In genomic region chr12:17175124-17175523, GRCm38 (mm10) we compare ENCODE assay signal across 9 mouse cellular contexts. TPM values are rescaled to one million over a fixed set of nuclear protein-coding genes. Genes with fewer than 3 reads are reported as not detected.
A peak's percentile ranks its signal among the peaks of the same experiment; 100 is the strongest.
DNase-seq lines count a peak whose midpoint lies in the region; ATAC-seq and TF ChIP-seq lines count a peak whose summit lies in the region.
"Had no signal": no experiment of that assay in that cellular context is flagged by ENCODE, and none has a peak within 500 bp of the region (broad histone marks: within the 10 kb centered on the region; RNA-seq: fewer than 3 reads in every experiment).

No protein-coding gene starts in this region.

- TF ChIP-seq CTCF in gastrocnemius, adult 2 months (IDR thresholded peaks at IDR 0.05) = no peak

- WGBS in neural tube, embryonic 11.5 days = 73% methylated on average over 20 of the region's 20 CpGs
- 77% methylated on average over 20 of the region's 20 CpGs for whole genome bisulfite sequencing in midbrain, embryonic 11.5 days

- no peak overlapping the region for H3K27ac ChIP-seq in gastrocnemius, adult 2 months
- H3K27ac ChIP-seq in neural tube, embryonic 11.5 days (ENCODE audit: low read depth, low read length) = no peak overlapping the region
- H3K27ac ChIP-seq in midbrain, embryonic 11.5 days (ENCODE audit: low read depth, low read length) = no peak overlapping the region
- H3K27ac ChIP-seq: liver, embryonic 14.5 days had no signal

- peaks cover 16% of the 10 kb centered on the region for H3K27me3 ChIP-seq in neural tube, embryonic 11.5 days (ENCODE audit: control insufficient read depth, insufficient read depth, low read length)
- peaks cover 23% of the 10 kb centered on the region for H3K27me3 ChIP-seq in midbrain, embryonic 11.5 days (ENCODE audit: control insufficient read depth, insufficient read depth, low read length)

- peaks cover 5% of the 10 kb centered on the region; the same call in 1 of the 2 replicates for H3K4me1 ChIP-seq in neural tube, embryonic 11.5 days (ENCODE audit: control insufficient read depth, insufficient read depth, low read length)
- peaks cover 2% of the 10 kb centered on the region; the same call in 1 of the 2 replicates for H3K4me1 ChIP-seq in midbrain, embryonic 11.5 days (ENCODE audit: control insufficient read depth, insufficient read depth, low read length)

- H3K4me2 ChIP-seq in neural tube, embryonic 11.5 days (ENCODE audit: low read depth) = peak overlapping the region; percentile 95
- H3K4me2 ChIP-seq in midbrain, embryonic 11.5 days = peak overlapping the region; percentile 98; the same call in 1 of the 2 replicates

- no peak overlapping the region for H3K9ac ChIP-seq in neural tube, embryonic 11.5 days (ENCODE audit: low read length)
- no peak overlapping the region for H3K9ac ChIP-seq in midbrain, embryonic 11.5 days (ENCODE audit: low read length)
- H3K9ac ChIP-seq: liver, embryonic 14.5 days had no signal

- peak overlapping the region; percentile 72 for H3K4me3 ChIP-seq in gastrocnemius, adult 2 months
- H3K4me3 ChIP-seq in neural tube, embryonic 11.5 days (ENCODE audit: low read depth, low read length) = no peak overlapping the region; the same call in 1 of the 2 replicates
- peak overlapping the region; percentile 50; the same call in 1 of the 2 replicates for H3K4me3 ChIP-seq in midbrain, embryonic 11.5 days (ENCODE audit: low read depth, low read length)

- intact Hi-C loops in gastrocnemius, adult 2 months (cut with DNase I) = loop anchor here (5.0 kb wide), 1 partner anchor 47 kb away; no protein-coding TSS in a partner anchor

- ATAC-seq in neural tube, embryonic 11.5 days (ENCODE audit: insufficient read depth, low FRiP score, low TSS enrichment) = no peak
- ATAC-seq in midbrain, embryonic 11.5 days (ENCODE audit: low FRiP score) = no peak

- no peaks in the 10 kb centered on the region for H3K9me3 ChIP-seq in neural tube, embryonic 11.5 days (ENCODE audit: control insufficient read depth, low read length)
- no peaks in the 10 kb centered on the region for H3K9me3 ChIP-seq in midbrain, embryonic 11.5 days (ENCODE audit: control insufficient read depth, low read length)

- no peak for DNase-seq in gastrocnemius, adult 2 months
- no peak for DNase-seq in gastrocnemius, postnatal 10 days
- no peak for DNase-seq in neural tube, embryonic 11.5 days (ENCODE audit: low spot score)
- no peak for DNase-seq in neural tube, embryonic 10.5 days (ENCODE audit: extremely low spot score, low spot score)
- peak; percentile 84 for DNase-seq in midbrain, embryonic 11.5 days (ENCODE audit: low spot score, missing footprints)
- DNase-seq in MN1 (ENCODE audit: low spot score) = no peak
- no peak for DNase-seq in right cerebral cortex, postnatal 14 days
- no peak for DNase-seq in spleen, adult 12 weeks (ENCODE audit: low spot score)

- H3K36me3 ChIP-seq in neural tube, embryonic 11.5 days (ENCODE audit: control insufficient read depth, insufficient read depth, low read length) = no peaks in the 10 kb centered on the region
- H3K36me3 ChIP-seq in midbrain, embryonic 11.5 days (ENCODE audit: control insufficient read depth, insufficient read depth, low read length) = no peaks in the 10 kb centered on the region

RNA-seq across cellular contexts. Expression of gene Kcnf1, which starts 1.6 kb away (rescaled TPM):
- 10 to 100 TPM in 1 of 2 experiments, 1 to 10 TPM in 1; 4.2 to 15.5 TPM for total RNA-seq in gastrocnemius, adult 2 months (2021)
- total RNA-seq in gastrocnemius, postnatal 10 days (2021) = 1 to 10 TPM; 2.8 to 3.1 TPM
- 0.66 and 0.84 TPM in 2 replicates for polyA plus RNA-seq in neural tube, embryonic 11.5 days (2014; fragmentation: Nextera tagmentation; extraction: Ambion mirVana)
- polyA plus RNA-seq in midbrain, embryonic 11.5 days (2014; fragmentation: Nextera tagmentation; extraction: Ambion mirVana) = 0.31 and 0.54 TPM in 2 replicates
